ENCODE assay signal across 8 mouse cellular contexts in the genomic region with DNA sequence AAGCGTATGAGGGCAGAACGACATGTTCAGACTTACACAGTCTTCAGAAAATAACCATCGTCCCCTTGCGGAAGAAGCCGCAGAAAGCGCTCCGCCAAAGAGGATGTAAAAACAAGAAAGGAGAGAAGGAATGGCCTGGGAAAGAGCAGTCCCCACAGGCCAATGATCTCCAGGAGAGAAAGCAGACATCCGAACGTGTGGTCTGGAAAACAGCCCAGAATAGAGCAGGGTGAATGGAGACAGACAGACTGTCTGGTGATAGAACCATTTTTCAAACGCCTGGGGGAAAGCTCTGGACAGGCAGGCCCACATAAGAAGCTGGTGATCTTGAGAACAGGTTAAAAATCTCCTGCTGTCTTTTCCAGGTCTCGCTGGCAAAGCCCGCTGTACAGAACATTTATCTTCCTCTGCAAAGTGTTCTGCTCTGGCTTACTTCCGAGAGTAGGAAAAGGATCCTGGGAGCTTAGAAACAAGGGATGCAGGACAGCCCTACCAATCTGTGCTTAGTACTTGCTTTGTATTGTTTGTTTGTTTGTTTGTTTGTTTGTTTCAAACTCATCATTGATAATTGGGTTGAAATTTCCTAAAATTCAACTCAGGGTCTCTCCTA.
DNase-seq lines count a peak whose midpoint lies in the region; ATAC-seq and TF ChIP-seq lines count a peak whose summit lies in the region.

No protein-coding gene starts in this region.

- no peak overlapping the region for H3K9ac ChIP-seq in lung, embryonic 14.5 days

- H3K4me2 ChIP-seq in lung, embryonic 14.5 days, result peak overlapping the region; percentile 38

- ATAC-seq in lung, embryonic 14.5 days (ENCODE audit: insufficient read depth), result peak; percentile 81

- DNase-seq in embryo, embryonic 10.5 days (ENCODE audit: low spot score), result peak; percentile 9
- no peak for DNase-seq in embryo, embryonic 9.5 days (ENCODE audit: extremely low spot score)
- DNase-seq in lung, embryonic 14.5 days, result peak; percentile 78
- no peak for DNase-seq in lung, adult 2 months
- peak; percentile 6 for DNase-seq in gastrocnemius, postnatal 10 days
- DNase-seq in mesoderm, embryonic 11.5 days (ENCODE audit: low read depth, low spot score), result peak; percentile 10
- DNase-seq in retina, postnatal 1 day, result no peak
- no peak for DNase-seq in frontal cortex, postnatal 36 days (ENCODE audit: low spot score in 2 of 2)

- H3K4me1 ChIP-seq in lung, embryonic 14.5 days (ENCODE audit: insufficient read depth), result no peaks in the 10 kb centered on the region
- H3K4me1 ChIP-seq in lung, adult 2 months (ENCODE audit: control insufficient read depth, insufficient read depth, low read length), result no peaks in the 10 kb centered on the region

- H3K27ac ChIP-seq in lung, embryonic 14.5 days (ENCODE audit: low read depth), result no peak overlapping the region; the same call in 1 of the 2 replicates

- H3K27me3 ChIP-seq in lung, embryonic 14.5 days (ENCODE audit: insufficient read depth, low read length), result no peaks in the 10 kb centered on the region

- 47% methylated on average over 13 of the region's 13 CpGs for WGBS in lung, embryonic 14.5 days
- WGBS in lung, adult 2 months, result 60% methylated on average over 13 of the region's 13 CpGs

- peaks cover 5% of the 10 kb centered on the region; the same call in 1 of the 2 replicates for H3K9me3 ChIP-seq in lung, embryonic 14.5 days (ENCODE audit: low read depth, low read length)

- TF ChIP-seq CTCF in lung, embryonic 14.5 days (IDR thresholded peaks at IDR 0.05; ENCODE audit: low read depth), result no peak
- no peak for TF ChIP-seq CTCF in lung, adult 2 months (IDR thresholded peaks at IDR 0.05; ENCODE audit: insufficient read depth, low read length)

- H3K4me3 ChIP-seq in lung, embryonic 14.5 days (ENCODE audit: low read depth, low read length), result no peak overlapping the region
- no peak overlapping the region for H3K4me3 ChIP-seq in lung, adult 2 months (replicated peaks; ENCODE audit: extremely low read depth, low read depth, low read length)

- no peak for TF ChIP-seq POLR2A in lung, adult 2 months (IDR thresholded peaks at IDR 0.05; ENCODE audit: borderline replicate concordance, extremely low read depth, low read depth, low read length)

- no peaks in the 10 kb centered on the region for H3K36me3 ChIP-seq in lung, embryonic 14.5 days (ENCODE audit: insufficient read depth)

Comparison
In these comparisons a context has a peak if more than half of its experiments do, and no peak if none do; other contexts are left out.
1. DNase-seq: peak in embryo, embryonic 10.5 days (single experiment), lung, embryonic 14.5 days (single experiment), gastrocnemius, postnatal 10 days (single experiment) and mesoderm, embryonic 11.5 days (single experiment); none in embryo, embryonic 9.5 days (single experiment), lung, adult 2 months (single experiment), retina, postnatal 1 day (single experiment) and frontal cortex, postnatal 36 days (0 of 2).